Mouse (Mus musculus): ENCODE data around the gene Cdh20.

Gene Cdh20

DNA sequence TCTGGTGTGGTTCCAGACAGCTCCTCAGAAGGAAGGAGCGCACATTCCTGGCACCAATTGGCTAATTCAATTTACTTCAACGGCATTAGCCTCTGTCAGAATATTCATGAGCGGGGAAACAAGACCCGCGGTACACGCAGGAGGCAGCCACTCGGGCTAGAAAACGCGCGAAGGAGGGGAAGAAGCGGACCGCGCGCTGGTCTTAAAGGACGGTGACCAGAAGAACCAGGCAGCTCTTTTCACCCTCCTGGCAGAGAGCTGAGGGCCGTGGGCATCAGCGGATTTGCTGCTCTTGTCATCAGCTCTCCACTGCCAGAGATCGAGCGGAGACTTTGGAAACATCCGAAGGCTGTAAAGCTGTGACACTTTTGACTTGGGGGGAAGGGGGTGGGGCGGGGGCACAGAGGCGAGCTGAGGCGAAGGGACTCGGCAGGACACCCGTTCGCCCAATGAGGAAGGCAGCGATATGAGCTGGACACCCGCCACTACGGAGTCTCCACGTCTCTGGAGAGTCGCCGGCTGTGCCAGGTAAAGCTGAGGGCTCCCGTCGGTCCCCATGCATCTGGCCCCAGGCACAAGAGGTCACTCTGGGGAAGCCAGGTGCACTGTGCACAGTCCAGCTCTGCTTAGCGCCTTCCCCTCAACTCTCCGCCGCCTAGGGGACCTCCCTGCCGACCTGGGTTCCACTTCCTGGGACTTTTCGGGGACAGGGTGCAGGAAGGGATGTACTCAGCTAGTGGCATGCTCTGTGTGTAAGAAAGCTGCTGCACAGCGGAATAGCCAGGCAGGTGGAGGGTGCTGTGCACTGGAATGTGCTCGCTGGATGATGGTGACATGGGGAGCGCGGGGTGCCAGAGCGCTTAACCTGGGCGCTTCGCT is at the start of gene Cdh20:
Gene Cdh20 (plus strand): TSS at position 159 of the 879 bp plus-strand sequence.
- in situ Hi-C loops (cut with MboI), result no loop called here

DNA sequence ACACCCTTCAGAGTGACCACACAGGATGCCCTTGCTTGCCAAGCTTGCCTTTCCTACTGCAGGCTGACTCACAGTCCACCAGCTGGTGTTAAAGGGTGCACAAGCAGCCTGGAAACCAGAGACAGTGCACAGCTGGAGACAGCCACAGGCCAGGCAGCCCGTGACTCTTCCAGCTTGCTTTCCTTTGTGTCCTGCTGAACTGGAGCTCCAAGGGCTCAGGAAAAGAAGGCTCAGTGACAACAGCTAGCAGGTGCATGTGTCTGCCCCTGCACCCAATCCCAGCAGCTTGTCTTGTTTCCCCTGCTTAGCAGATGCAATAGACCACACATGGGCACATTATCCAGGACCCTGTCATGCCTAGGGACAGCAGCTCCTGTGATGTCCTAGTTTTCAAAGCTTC is 21.5 kb upstream of the Cdh20 start:
- in situ Hi-C loops (cut with MboI), result no loop called here

DNA sequence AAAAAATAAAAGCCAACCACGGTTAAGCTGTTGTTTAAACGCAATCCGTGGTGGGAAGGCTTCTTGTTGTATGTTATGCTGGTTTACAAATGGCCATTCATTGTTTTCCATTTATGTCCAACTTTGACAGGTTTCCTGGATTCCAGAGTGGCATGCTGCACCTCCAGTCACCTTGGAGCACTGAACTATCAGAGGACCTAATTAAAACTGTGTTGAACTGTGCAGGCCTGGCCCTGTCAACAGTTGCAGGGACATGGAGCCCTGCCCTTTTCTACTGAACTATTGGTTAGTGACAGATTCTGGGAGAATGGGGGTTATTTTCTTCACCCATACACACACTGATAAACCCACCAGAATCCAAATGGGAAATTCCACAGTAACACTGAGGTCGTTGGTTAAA is 20.9 kb upstream of the Cdh20 start:
- in situ Hi-C loops (cut with MboI), result no loop called here

DNA sequence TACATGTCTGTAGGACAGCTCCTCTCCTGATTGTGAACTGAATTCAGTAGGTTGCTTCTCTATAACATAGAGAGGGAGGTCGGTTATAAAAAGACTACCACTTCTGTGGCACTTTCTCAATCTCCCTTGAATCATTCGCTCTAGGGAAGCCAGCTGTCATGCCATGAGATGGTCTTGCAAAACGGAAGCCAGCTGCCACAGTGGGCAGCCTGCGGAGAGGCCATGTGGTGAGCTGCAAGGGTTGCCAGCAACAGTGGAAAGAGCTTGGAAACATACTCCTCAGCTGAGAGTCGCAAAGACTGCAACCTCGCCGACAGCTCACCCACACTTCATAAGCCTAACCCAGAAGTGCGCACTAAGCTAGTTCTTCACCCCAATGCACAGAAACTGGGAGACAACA is 13.8 kb upstream of the Cdh20 start:
- in situ Hi-C loops (cut with MboI), result no loop called here

GRCm38 (mm10) chr1:104755896-104756295 is 12.4 kb upstream of the Cdh20 start:
- in situ Hi-C loops (cut with MboI), result no loop called here

- in situ Hi-C loops (cut with MboI), result no loop called here
Observed at GRCm38 (mm10) chr1:104769250-104769607, 900 bp downstream of the Cdh20 start.

DNA sequence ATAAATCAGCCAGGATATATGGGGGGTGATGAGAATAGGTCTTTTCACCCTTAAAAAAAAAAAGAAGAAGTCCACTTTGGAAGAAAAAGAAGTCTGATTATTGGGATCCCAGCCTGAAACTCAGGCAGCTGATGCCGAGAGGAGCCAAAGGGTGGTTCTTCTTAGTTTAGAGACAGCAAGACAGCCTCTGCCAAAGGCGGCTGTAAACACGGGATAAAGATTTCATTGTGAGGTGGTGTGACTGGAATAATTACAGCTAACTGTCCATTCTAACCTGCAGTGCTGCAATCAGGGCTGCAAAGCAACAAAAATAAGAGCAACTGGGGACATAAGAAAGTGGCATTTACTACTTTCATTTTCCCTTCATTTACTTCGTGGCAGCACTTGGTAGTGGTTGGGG is 3.6 kb downstream of the Cdh20 start:
- in situ Hi-C loops (cut with MboI), result no loop called here

- in situ Hi-C loops (cut with MboI), result no loop called here
Observed at GRCm38 (mm10) chr1:104773207-104773606, 4.9 kb downstream of the Cdh20 start.

DNA sequence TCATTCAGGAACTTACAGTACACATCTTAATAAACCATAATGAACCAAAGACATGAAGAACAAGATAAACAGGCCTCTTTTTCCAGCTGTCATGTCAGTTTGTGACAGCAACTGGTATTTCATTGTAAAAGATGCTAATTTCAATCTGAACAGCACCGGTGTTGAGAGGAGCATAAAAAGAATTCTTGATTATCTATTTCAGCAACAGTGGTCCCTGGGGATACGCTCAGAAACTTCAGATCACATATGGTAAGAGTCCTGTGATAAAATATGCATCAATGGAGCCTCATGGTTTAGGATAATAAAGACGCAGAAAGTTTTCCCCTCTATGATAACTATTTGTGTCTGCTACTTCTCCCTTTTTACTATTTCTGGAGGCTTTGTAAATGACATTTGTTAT is 25.2 kb downstream of the Cdh20 start:
- in situ Hi-C loops (cut with MboI), result no loop called here

DNA sequence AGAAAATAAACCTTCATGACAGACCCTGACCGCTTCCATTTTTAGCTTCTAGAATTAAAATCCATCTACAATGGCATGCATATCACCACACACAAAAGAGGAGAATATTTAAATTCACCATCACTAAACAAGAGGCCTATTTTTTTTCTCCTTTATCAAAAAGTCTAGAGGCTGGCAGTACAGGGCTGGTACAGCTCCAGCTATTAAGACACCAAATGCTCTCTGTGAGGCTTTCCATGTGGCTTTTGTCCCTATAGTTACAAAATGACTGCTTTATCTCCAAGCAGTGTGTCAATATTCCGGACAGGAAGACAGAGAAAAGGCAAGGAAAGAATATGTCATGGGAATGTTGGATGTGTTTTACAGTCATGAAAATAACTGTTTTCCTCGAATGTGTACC is 27.8 kb downstream of the Cdh20 start:
- in situ Hi-C loops (cut with MboI), result no loop called here

- in situ Hi-C loops (cut with MboI), result no loop called here
Observed at GRCm38 (mm10) chr1:104797139-104797538, 28.8 kb downstream of the Cdh20 start.

GRCm38 (mm10) chr1:104804746-104805145 is 36.4 kb downstream of the Cdh20 start:
- in situ Hi-C loops (cut with MboI), result no loop called here

DNA sequence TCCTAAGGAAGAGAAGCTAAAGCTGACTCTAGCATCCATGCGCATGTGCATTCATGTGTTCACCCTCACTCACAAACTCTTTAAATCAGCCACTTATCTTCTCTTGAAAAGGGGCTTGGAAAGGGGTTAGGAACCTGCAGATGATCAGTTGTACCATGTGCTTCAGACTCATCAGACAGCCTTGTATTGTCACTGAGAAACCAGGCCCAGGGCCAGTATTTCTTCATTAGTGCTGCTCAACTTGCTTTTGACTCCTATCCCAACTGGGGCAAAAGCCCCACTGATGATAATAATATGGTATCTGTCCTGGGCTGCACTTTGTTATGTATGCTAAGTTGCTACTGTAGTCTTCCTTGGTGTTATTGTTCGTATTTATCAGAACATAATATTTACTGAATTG is 38.9 kb downstream of the Cdh20 start:
- in situ Hi-C loops (cut with MboI), result no loop called here

DNA sequence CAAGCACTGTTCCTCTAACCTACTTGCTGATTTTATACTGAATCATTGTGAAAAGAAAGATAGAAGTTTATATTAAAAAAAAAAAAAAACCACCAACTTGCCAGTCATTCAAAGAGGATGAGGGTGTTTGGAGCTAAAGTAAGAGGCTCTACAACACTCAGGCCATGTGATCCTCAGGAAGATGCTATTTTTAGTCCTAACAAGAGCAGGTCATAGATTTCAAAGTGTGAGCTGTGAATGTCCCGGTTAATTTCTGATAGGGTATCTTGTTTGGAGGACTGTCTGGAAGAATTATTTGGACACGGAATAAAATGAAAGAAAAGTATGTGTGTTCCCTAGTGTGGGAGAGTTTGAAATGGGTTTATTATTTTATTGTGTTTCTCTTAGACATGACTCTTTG is 49.2 kb downstream of the Cdh20 start:
- in situ Hi-C loops (cut with MboI), result no loop called here

DNA sequence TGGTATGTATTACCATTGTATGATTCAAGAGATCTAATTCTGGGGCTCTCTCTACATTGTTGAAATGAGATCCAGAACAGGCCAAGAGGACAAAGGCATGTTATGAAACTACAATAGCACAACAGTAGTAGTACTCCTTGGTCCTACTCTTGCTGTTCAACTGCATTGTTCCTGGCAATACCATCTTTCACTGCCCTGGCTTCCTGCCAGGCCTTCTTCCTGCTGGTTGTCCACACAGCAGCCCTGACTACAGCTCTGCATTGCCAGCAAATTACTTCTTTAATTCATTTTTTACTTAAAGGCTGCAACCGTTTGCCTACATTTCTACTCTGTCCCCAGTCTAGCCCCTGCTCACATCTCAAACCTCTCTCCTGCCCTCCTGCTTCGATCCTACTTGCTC is 59.8 kb downstream of the Cdh20 start:
- in situ Hi-C loops (cut with MboI), result no loop called here

GRCm38 (mm10) chr1:104838206-104838915 is 70.0 kb downstream of the Cdh20 start:
- in situ Hi-C loops (cut with MboI), result no loop called here

DNA sequence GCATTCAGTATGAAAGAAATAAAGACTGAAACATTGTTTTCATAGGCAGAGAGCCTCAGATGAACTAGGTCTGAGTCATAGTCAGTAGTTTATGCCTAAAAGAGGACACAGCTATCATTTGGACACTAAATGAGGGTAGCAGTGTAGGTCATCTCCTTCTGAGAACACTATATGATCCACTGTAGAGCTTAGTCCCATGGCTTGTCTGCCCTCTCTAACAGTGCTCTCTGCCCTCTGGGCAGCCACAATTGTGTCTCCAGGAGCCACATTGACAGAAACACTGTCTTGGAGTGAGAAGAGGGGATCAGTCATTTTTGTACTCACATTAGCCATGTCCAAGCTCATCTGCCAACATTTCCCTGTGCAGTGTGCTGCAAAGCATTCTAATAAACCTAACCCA is 70.7 kb downstream of the Cdh20 start:
- in situ Hi-C loops (cut with MboI), result no loop called here

DNA sequence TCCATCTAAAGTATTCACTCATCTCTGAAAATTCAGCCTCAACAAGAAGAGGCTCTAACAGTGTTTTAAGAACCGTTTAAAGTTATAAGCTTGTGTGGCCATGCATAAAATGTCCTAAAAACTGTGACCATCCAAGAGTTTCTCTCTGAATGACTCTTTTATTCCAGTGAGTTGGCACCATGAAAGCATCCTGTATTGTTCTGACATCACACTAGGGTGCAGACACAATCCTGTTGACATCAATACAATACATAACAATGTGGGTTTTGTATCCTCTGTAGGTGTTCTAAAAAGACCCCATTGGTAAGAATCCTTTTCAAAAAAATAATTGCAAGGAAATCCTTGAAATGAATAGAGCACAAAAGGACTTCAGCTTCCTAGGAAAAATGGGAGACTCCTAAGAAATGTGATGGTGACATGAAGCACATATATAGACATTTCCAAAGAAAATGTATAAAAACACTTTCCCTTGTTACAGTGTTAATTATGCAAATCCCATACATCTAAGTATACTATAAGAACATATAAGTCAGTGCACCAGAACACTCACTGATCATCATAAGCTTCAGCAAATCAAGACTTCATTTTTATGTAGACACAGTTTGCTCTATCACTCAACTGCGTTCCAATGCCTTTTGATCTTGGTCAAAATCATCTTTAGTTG is 80.1 kb downstream of the Cdh20 start:
- in situ Hi-C loops (cut with MboI), result no loop called here

DNA sequence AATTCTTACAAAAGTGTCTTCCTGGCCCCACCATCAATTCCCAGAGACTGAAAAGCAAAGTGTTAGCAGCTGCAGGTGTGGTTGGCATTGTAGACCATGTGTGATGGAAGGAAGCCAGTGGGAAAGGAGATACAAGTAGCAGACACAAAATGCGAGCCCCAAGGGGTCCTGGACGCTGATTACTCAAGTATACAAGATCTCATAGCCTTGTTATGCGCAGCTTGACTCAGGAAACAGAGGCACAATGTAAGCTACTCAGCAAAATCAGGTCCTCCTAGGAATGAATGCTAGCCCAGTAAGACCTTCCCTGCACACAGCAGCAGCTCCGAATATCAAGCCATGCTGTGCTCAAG is 80.6 kb downstream of the Cdh20 start:
- in situ Hi-C loops (cut with MboI), result no loop called here

DNA sequence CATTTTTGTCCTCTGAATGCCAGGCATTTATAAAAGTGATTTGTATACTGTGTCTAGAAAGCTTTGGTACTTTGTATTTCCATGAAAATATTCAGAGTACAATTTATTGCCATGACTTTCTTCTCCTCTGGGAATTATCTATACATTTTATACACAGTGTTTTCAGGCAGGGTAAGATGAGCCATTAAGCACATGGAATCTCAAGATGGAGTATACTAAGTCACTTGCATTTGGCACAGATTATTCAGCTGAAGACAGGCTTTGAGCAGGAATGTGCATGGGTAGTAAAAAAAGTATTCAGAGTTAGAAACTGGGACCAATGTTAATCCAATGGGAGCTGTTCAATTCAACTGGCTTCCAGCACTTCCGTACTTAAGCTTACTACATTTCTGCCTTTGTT is 109.1 kb downstream of the Cdh20 start:
- in situ Hi-C loops (cut with MboI), result no loop called here

- in situ Hi-C loops (cut with MboI), result no loop called here
Observed at GRCm38 (mm10) chr1:104901815-104902214, 133.5 kb downstream of the Cdh20 start.

- in situ Hi-C loops (cut with MboI), result no loop called here
Observed at GRCm38 (mm10) chr1:104903409-104903808, 135.1 kb downstream of the Cdh20 start.

DNA sequence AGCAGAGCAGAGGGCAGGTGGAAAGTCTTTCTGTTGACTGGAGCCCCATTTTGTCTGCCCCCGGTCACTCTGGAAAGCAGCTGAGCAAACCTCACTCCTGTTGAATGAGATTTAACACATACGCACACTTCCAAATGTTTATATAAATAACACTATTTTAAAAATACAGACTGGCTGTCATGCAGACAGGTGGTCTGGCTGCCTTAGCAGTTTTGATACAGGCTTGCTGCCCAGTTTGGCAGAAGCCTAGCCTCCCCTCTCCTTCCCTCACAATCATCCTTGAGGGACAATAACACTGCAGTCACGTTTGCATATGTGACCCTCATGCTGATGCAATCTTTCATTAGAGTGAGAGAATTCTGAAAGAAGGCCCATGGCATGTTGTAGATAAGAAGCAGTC is 144.1 kb downstream of the Cdh20 start:
- in situ Hi-C loops (cut with MboI), result no loop called here
